Mouse (Mus musculus) left cerebral cortex, adult 8-10 months (tissue): ENCODE results near the gene Btf3. TPM values are rescaled to one million over a fixed set of nuclear protein-coding genes. Genes with fewer than 3 reads are reported as not detected.

Experiments used
- DNase-seq, 2 experiments: peaks; one replicate each; pipeline ENCODE4 v3.0.0; 2022; ENCODE audit warnings: low spot score in 2 of 2
- total RNA-seq, 4 experiments: library from RNA; stranded (reverse); gene quantifications; 2 replicates each; pipeline ENCODE4 v1.2.4; 2022

Btf3 gene
- 100 to 1,000 TPM; 167 to 188 (median 185) TPM for total RNA-seq

DNA sequence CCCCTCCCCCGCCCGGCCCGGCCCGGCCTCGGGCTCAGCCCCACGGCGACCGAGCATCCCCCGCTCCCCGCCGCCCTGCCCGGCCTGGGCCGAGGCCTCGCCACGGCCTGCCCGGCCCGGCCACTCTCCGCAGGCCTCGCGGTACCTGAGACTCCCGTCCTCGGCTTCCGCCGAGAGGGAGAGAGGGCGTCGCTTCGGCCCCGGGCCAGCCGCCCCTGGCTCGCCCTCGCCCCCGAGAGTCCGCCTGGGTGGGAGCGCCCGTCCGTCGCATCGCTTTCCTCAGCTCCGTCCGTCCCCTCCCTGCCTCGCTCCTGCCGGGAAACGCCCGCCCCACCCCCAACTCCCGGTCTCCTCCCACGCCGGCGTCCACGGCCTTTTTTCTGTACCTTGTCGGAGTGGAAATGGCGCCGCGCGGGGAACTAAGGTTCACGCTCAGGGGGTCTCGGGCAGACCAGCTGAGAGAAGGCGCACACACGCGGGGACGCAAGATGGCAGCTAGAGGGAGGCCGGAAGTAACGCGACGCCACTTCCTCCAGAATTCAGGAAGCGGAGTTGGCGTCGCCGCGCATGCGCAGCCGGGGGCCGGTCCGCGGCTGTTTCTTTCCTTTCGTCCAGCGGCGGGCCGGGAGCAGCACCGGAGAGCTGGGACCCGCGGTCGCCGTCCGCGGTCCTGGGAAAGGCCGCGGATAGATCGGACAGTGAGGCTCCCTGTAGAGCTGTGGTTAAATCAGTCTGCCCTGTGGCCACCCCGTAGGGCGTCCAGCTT lies at the start of gene Btf3:
Btf3 (minus strand) TSS at position 527 of the 766 bp plus-strand sequence.
- DNase-seq = peak; percentile 85 to 88

DNA sequence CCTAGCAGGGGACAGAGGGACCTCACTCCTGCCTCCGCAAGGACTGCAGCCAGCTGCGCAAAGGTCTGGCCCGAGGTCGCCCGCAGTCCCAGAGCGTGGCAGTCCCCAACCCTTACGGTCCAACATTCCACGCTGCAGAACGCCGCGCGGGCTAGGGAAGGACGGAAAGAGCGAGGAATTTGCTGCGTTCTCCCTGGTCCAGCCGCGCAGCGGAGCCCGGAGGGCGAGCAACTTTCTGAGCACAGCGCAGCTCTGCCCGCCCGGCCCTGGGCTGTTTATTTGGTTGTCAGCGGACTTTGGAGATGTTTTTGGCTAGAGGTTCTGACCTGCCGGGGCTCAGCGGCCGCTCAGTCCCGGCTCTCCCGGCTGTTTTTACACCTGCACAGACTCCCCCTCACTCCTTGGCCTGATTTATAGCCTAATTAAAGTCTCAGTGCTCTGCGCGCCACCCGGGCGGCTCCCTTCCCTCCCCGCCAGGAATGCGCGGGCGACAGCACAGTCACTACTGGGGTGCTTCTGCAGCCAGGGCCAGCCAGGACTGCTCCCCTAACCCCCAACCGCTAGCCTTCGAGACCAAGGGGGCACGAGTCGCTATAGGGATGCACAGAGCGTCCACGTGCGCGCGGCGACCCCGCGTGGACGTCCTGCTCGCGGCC lies 49.1 kb upstream of the Btf3 start:
- no peak for DNase-seq

DNA sequence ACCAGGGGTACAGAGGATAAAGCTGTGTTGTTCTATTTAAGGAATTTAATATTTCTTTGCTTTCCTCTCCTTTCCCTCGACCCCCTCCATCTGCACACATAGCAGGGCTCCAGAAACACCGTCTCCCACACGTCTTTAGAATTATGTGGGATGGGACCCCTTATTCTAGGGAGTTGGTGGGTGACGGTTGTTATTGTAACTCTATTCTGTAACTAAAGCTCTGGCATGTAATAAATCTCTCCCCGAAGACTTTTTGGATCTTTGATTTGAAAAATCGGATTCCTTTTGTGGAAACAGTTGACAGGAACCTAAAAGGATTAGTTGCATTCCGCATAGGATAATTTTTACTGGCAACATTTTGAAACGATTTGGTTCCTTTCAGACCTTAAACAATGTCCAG lies 48.3 kb upstream of the Btf3 start:
- DNase-seq = no peak

DNA sequence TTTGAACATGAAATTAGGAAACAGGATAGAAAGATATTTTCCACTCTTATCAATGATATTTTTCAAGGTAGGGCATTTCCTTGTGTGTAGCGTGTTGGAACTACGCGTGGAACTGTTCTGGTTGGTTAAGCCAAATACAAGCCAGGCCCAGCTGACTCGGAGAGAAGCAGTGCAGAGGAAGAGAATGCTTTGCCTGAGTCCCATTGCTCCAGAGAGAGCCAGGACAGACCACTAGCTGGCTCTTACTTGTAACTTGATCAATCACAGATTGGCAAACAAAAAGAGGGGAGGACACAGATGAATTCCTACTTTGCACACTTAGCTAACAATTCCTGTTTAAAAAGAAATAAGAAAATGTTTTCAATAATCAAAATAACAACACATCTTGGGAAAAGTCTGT lies 46.2 kb upstream of the Btf3 start:
- no peak for DNase-seq

DNA sequence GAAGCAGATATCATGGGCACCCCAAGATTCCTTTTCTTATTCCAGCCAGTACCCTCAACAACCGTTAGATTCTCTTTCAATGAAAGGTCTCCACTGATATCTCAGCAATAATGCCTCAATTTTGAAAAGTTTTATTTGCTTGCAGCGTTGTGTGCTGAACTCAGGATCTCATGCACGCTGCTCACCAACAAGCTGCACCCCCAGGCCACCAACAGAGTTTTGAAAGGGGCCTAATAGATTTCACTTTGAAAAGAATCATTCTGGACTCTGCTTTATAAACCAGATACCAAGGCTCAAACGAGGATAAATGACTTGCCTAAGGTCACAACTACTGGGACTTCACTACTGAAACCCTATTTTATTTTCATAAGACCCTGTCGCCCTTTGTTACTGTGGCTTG lies 44.4 kb upstream of the Btf3 start:
- DNase-seq = no peak

DNA sequence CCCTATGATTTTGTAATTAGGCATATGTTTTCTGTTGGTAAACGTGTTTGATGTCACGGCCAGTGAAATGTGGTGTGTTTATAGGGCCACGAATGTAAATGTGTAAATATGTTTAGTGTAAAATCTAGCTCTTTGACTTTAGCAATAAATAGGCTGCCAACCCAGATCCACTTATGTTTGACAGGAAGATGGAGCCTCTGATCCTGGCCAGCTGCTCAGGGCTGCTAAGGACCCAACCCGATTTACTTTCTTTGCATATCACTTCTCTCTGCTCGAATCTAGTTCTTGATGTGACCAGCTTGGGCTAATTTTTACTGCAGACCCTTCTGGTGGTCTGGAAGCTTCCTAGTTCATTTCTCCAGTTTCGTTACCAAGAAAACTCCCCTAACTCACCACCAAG lies 43.6 kb upstream of the Btf3 start:
- no peak for DNase-seq

DNA sequence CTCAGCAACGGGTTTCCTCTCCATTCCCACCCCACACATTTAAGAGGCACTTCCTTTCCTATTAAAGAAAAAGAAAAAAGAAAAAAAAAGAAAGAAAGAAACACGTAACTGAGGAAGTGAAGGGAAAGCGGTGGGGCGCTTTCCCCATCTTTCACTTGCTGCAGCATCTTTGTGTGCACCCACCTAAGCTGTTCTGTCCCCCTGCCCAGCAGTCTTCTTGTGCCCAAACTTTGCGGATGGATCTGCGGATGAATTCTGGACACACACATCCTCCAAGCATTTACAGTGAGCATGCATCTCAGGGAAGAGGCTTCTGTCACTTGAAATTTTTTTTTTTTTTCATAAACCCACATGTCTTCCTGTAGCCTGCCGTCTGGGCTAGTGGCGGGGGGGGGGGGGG lies 42.5 kb upstream of the Btf3 start:
- no peak for DNase-seq

DNA sequence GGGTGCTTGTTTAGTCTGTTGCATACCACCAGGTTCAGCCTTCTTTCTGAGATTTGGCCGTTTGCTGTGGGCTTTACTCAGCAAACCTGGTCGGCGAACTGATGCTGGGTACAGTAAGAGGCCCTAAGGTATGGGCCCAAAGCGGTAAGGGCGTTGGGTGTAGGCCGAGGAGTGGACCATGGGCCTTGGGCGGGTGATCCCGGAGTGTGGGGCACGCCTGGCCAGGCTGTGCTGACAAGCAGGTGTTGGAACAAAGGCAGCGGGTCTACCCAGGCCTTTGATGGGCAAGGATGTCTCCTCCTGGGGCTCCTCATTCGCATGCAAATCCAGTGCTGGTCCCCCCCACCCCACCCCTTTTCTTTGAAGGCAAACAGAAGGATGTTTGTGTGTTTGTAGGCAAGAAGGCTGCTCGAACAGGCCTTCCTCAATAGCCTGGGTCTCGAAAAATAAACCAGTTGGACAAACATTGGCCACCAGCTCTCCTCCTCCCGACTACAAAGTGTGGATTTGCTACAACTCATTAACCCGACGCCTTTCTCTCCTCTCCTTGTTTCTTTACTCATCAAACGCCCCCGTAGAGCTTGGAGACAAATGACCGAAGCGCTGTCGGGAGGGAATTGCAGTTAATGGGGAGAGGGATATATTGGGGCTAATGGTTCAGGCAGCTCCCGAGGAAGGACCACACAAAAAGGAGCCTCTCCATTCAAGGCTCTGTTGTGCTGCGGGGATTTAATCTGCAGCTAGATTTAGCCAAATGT lies 41.8 kb upstream of the Btf3 start:
- DNase-seq = no peak

DNA sequence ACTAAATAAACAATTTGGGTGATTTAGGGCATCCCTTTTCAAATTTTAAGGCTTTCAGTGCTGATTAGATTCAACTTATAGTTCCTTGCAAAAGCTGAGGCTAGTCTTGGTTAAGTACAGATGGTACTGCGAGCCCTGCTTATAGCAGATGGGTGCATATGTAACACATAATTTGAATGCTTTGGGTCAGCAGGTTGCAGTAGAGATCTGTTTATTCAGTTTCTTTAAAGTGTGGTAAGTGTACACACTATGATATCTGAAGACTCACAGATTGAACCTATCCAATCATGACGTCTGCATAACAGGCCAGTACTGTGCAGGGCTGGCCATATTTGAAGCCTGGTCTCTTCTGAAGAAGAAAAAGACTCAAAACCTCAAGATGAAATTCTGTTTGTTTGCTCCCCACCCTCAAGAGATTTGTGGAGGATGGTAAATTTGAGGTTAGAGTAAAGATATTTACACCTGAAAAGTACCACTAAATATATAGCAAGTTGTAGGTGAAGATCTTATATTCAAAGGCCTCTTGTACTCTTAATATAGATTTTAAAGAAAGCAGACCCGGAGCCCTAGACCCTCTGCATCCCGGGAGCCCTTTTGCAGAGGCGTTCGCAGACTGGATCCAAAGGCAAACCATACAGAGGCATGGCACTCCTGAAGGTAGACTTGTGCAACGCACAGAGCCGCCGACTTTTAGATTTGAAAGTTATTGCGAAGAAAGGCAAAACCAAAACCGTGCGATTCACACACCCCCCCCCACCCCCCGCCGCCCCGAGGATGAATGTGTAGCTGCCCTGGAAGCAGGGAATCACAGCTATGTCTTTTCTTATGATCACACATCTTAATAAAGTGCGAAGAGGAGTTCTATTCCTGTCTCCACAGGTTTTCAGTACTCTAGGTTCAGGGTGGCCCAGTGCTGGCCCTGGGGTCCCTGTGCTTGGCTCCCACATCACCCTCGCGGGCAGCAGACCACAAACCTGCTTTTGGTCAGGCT lies 40.9 kb upstream of the Btf3 start:
- no peak for DNase-seq

DNA sequence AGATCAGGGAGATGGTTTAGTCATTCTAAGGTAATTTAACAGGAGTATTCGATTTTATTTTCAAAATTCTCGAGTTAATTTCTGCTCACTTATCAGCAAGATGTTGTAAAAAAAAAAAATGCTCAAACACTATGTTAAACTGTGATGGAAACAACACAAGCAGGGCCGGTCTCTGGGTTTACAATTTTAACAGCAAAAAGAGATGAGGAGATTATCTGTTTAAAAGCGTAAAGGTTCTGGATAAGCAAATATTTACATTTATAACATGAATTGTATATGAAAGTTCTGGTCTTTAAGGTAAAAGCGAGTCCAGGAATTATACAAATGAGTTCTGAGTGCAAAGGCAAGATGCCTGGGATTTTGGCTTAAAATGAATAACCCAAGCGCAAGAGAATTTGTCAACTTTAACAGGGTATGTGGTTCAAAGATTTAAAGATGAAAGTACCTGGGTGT lies 40.2 kb upstream of the Btf3 start:
- no peak for DNase-seq

DNA sequence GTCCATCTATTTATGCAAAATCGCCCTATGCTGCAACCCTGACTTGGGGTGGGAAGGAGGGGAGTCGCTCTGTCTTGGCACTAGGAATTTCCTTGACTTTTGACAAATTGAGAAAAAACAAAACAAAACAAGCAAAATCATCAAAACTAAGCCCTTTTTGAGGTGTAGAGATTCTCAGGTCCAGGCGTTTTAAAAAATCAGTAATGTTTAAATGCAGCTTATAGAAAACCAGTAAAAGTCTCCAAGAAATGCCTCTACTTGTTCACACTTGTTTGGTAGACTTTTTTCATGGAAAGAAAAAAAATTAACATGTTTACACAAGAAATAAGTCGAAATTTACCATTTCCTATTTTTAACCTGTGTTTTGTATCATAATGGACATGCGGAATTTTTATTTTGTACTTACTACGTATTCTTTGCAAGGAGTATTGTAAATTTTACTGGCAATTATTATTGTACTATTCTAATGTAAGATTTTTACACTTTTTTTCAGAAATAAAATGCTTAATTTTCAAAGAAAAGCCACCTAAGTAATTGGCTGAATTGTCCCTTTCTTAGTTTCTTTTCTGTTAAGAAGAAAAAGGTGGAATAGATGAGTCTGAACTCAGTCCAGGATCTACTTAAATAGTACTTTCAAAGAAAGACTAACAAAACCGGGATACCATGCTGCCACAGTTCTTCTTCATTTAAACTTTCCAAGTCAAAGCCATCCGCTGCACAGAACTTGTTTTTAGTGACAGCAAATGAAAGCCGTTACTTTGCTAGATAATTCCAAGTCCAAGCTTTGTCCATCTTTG lies 39.6 kb upstream of the Btf3 start:
- DNase-seq = no peak

DNA sequence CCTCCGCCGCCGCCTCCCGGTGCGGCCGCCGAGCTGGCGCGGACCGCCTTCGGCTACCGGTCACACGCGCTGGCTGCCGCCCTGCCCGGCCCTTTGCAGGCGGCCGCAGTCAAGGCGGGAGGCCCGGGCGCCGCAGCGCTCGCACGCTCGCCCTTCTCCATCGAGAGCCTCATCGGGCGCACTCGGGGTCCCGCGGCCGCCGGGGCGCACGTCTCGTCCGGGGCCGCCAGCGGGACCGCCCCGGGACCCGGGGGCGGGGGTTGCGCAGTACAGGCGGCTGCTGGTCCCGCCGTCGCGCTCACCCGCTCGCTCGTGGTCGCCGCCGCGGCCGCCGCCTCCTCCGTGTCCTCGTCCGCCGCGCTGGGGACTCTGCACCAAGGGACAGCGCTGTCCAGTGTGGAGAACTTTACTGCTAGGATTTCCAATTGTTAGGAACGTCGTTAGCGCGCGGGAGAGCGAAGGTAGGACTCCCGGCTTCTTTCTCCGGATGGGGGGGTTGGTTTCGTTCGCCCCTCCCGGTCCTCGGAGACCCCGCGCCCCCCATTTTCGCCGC lies 38.8 kb upstream of the Btf3 start:
- DNase-seq = no peak

DNA sequence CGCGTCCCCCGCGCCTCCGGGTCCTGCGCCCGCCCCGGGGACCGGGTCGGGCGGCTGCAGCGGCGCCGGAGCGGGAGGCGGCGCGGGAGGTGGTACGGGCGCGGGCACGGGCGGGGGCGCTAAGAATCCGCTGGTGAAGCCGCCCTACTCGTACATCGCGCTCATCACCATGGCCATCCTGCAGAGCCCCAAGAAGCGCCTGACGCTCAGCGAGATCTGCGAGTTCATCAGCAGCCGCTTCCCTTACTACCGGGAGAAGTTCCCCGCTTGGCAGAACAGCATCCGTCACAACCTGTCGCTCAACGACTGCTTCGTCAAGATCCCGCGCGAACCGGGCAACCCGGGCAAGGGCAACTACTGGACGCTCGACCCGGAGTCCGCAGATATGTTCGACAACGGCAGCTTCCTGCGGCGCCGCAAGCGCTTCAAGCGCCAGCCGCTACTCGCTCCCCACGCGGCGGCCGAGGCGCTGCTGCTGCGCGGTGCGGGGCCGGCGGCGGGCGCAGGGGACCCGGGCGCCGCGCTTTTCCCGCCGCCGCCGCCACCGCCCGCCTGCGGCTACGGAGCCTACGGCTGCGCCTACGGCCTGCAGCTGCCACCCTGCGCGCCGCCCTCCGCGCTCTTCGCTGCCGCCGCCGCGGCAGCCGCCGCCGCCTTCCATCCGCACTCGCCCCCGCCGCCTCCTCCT lies 38.2 kb upstream of the Btf3 start:
- DNase-seq = no peak

DNA sequence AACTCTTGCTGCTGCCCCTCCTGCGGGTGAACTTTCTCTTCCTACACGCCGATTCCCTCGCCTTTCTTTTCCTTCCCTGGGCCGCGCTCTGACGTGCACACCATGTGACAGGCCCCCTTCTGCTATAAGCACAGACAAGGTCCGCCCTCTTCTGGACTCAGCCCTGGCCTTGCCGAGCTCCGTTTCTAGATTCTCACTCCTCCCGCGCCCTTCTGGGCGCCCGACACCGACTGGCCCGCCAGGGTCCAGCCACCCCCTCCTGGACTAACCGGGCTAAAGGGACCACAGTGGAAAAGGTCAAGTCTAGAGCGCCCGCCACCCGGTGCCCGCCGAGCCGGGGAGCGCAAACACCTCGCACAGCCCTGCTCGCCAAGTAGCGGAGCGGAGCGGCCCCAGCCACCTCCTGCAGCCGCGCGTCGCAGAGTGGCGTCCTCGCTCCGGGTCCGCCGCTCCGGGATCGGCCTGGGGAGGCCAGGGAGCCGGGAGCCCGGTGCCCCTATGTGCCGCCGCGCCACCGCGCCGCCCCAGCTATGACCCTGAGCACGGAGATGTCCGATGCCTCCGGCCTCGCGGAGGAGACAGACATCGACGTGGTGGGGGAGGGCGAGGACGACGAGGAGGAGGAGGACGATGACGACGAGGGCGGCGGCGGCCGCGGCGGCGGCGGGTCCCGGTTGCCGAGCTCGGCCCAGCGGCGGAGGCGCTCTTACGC lies 37.4 kb upstream of the Btf3 start, which contains the start of gene Foxd1:
Foxd1 (plus strand) TSS at position 153 of the 712 bp plus-strand sequence.
- DNase-seq = no peak

DNA sequence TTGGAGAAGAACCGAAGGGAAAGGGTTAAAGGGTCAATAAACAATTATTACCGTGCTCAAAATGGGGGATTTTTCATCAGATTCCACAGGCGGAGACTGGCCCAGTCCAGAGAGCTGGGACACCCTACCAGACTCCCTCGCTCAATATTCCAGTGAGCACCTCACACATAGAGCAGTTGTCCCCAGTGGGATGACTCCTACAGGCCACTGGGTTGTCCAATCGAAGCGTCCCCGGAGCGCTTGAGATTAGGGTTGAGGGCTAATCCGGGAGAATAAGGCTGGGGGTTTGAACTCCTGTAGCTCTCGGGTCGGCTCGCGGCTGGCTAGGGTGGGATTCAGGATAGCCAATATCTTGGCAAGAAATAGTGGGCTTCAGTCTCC lies 36.9 kb upstream of the Btf3 start:
- DNase-seq = no peak

DNA sequence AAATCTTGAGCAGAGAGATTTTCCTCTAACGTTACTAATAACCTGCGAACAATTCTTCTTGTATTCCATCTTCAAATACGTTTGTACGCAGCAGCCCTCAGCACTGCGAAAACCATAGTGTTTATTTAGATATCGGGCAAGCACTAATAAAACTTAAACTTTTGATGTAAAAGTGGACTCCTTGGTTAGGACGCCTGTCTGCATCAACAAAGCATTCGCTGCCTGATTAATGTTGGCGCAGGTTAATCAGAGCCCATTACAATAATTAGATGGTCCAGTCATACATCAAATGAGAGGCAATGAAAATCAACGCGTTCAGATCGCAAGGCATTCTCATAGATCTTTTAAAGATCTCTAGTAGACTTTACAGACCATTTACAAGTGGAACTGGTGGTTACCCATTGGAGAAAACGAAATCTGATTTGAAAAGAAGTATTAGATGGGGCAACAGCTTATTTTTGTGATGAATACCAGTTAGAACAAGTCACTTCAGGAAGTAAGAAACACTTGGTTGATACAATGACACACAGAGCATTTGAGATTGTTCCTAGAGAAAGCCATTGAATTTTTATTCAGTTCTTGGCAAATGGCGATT lies 35.7 kb upstream of the Btf3 start:
- DNase-seq = no peak

DNA sequence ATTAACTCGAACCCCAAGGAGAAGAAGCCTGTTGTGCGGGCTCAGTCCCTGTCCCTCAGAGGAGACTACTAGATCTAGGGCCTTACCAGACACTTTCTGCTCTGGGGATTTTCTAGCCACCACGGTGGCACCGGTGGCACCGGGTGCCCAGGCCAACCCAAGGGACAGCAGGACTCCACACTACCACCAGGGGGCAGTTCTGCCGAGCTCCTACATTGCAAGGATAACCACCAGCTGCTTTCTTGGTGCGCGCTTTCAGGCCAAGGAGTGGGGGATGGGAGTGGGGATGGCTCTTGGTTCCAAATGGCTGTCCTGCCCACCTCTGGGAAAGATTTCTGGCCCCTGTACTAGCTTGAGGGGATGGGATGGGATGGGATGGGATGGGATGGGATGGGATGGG lies 34.7 kb upstream of the Btf3 start:
- DNase-seq = no peak

DNA sequence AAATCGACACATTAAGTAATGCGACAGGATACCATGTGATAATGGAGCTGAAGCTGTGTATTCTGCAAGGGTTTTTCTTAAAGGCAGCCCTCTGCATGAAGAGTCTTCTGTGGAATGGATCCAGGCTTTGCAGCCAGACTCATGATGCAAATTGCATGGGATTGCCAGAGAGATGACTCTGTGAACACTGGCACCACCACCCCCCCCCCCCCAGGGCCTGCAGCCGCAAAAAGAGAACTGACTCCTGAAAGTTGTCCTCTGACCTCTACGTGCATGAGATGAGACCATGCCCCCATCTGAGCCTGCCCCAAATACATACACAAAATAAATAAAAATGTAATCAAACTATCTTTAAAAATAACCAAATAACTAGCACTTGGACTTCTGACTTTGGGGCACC lies 32.7 kb upstream of the Btf3 start:
- DNase-seq = no peak
